Mouse (Mus musculus): ENCODE measurements around the gene 4930518I15Rik.
A peak's percentile ranks its signal among the peaks of the same experiment; 100 is the strongest.

The 4930518I15Rik gene

GRCm38 (mm10) chr2:156857835-156858234, at the start of gene 4930518I15Rik:
Gene 4930518I15Rik (minus strand): TSS chr2:156857946.
- no peak for TF ChIP-seq GATA4 (IDR thresholded peaks at IDR 0.05; ENCODE audit: insufficient replicate concordance, low read length)

DNA sequence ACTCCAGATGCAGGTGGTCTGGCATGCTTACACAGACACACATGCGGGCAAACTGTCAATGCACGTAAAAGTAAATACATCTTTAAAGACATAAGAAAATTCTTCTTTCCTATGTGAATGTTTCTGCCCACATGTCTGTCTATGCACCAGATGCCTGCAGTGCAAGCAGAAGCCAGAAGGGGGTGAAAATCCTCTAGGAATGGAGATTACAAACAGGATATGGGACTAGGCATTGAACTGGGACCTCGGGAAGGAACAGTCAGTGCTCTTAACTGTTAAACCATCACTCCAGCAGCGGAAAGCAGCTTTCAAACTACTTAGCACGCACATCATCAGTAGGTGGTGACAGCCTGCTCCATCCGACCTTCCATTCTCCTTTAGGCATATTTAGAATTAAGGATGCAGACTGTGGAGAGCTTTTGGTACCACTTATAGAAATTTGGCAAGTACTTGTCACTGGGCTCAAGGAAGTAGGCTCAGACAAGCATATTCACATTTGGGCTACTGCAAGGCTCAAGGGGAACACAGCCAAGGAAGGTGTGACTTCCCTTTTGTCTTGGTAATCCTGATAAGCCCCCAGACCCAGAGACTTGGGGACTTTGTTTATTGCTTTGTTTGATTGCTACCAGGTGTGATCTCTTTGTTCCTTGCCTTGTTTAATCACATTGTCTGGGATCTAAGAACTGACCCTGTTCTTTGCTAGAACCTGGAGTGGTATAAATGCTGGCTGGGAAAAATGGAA, 47.4 kb upstream of the 4930518I15Rik start:
- TF ChIP-seq GATA4 (IDR thresholded peaks at IDR 0.05; ENCODE audit: insufficient replicate concordance, low read length): peak; percentile 78

- TF ChIP-seq GATA4 (IDR thresholded peaks at IDR 0.05; ENCODE audit: insufficient replicate concordance, low read length): no peak
These were observed 45.6 kb upstream of the 4930518I15Rik start for GRCm38 (mm10) chr2:156903367-156903766.

DNA sequence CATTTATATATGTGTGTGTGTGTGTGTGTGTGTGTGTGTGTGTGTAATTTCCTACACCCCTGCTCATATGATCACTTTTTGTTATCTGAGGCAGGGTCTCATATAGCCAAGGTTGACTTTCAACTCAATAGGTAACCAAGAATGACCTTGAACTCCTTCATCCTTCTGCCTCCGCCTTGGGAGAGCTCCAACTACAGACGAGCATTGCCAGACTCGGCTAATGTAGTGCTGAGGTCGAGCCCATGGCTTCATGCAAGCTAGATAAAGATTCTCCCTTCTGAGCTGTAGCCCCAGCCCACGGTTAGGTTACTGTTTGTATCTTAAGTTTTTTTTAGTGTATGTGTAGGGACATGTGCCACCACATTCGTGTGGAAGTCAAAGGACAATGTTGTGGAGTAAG, 44.1 kb upstream of the 4930518I15Rik start:
- no peak for TF ChIP-seq GATA4 (IDR thresholded peaks at IDR 0.05; ENCODE audit: insufficient replicate concordance, low read length)

GRCm38 (mm10) chr2:156901344-156901743, 43.6 kb upstream of the 4930518I15Rik start:
- no peak for TF ChIP-seq GATA4 (IDR thresholded peaks at IDR 0.05; ENCODE audit: insufficient replicate concordance, low read length)

DNA sequence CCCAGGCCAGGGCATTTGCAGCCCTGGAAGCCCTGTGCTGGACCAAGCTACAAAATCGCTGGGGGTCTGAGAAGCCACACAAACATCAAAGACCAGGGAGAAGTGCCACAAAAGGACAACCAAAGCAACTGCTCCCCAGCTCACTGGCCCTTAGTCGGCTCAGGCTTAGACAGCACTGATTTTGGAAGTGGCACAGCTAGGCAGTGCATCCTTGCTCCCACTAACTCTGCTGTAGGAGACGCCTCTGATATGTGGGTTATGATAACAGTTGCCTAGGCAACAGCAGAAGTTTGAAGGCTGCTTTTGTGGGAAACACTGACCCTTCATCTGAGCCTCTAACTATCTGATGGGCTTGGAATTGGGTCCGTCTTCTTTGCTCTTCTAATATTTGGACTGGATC, 41.4 kb upstream of the 4930518I15Rik start:
- no peak for TF ChIP-seq GATA4 (IDR thresholded peaks at IDR 0.05; ENCODE audit: insufficient replicate concordance, low read length)

DNA sequence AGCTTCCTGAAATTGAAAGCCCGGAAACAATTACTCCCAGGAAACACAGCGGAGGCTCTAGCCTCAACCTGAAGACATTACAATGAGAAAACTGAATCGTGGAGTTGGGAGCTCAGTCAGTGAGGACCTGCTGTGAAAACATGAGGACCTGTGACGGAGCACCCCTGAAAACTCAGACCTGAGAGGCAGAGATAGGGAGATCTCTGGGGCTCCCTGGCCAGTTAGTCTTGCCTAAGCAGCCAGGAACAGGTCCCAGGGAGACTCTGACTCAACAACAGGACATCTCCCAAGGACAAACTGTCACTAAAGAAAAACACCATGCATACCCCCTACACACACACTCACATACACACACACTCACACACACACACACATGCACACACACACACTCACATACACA, 40.6 kb upstream of the 4930518I15Rik start:
- no peak for TF ChIP-seq GATA4 (IDR thresholded peaks at IDR 0.05; ENCODE audit: insufficient replicate concordance, low read length)

GRCm38 (mm10) chr2:156897034-156897433, 39.3 kb upstream of the 4930518I15Rik start:
- no peak for TF ChIP-seq GATA4 (IDR thresholded peaks at IDR 0.05; ENCODE audit: insufficient replicate concordance, low read length)

- no peak for TF ChIP-seq GATA4 (IDR thresholded peaks at IDR 0.05; ENCODE audit: insufficient replicate concordance, low read length)
These were observed 38.7 kb upstream of the 4930518I15Rik start for GRCm38 (mm10) chr2:156896384-156896914.

- TF ChIP-seq GATA4 (IDR thresholded peaks at IDR 0.05; ENCODE audit: insufficient replicate concordance, low read length): no peak
These were observed 36.9 kb upstream of the 4930518I15Rik start for GRCm38 (mm10) chr2:156894496-156895265.

- TF ChIP-seq GATA4 (IDR thresholded peaks at IDR 0.05; ENCODE audit: insufficient replicate concordance, low read length): no peak
These were observed 35.1 kb upstream of the 4930518I15Rik start for GRCm38 (mm10) chr2:156892821-156893220.

GRCm38 (mm10) chr2:156892240-156892639, 34.5 kb upstream of the 4930518I15Rik start:
- no peak for TF ChIP-seq GATA4 (IDR thresholded peaks at IDR 0.05; ENCODE audit: insufficient replicate concordance, low read length)

GRCm38 (mm10) chr2:156888490-156888889, 30.7 kb upstream of the 4930518I15Rik start:
- no peak for TF ChIP-seq GATA4 (IDR thresholded peaks at IDR 0.05; ENCODE audit: insufficient replicate concordance, low read length)

DNA sequence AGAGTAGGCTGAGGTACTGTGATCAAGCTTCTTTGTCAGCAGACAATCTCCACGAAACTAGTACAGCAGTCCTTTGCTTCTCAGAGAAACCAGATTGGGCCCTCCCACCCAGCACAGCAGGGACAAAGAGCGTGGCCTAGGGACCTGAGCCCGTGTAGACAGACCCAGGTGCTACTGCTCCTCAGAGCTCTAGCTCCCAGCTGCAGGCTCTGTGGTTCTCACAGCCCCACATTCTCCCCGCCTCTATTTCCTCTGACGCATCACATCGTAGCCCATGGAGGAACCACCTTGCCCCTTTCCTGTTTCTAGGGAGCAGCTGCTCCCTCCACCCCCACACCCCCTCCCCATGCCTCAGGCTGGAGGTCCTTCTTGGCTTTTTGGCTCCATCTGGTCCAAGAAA, 29.3 kb upstream of the 4930518I15Rik start, which contains the start of gene Sla2:
Gene Sla2 (minus strand): TSS at position 176 of the 400 bp plus-strand sequence.
- no peak for TF ChIP-seq GATA4 (IDR thresholded peaks at IDR 0.05; ENCODE audit: insufficient replicate concordance, low read length)

- no peak for TF ChIP-seq GATA4 (IDR thresholded peaks at IDR 0.05; ENCODE audit: insufficient replicate concordance, low read length)
These were observed 28.4 kb upstream of the 4930518I15Rik start for GRCm38 (mm10) chr2:156886084-156886631.

Measured in liver, adult (tissue).